Mouse (Mus musculus): ENCODE measurements around the gene Slc16a7.

DNA sequence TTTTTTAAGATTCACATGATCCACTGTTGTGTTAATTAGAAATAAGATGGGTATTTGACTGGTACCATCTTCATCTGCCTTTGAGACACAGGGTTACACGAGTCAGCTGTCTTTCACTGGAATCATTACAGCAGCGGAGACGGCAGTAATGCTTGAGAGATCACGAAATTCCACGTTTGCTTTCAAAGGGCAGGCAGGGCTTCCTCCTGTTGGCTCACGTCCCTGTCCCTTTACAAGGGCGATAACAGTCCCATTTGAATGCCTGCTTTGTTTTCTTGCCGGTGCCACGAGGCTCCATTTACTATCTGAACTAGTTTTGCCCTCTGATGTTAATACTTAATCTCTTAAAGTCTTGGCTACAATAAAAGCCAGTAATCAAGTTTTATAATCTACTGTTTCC lies 123.4 kb downstream of the Slc16a7 start:
- TF ChIP-seq CTCF (conservative IDR thresholded peaks at IDR 0.05; ENCODE audit: insufficient read depth, insufficient read length, low read depth, low read length) (no peak), POLR2A (IDR thresholded peaks at IDR 0.05; ENCODE audit: low read depth, low read length) (no peak)

Data from kidney, adult 2 months (tissue).